Mouse (Mus musculus): ENCODE results near the gene Nup98. TPM values are rescaled to one million over a fixed set of nuclear protein-coding genes. Genes with fewer than 3 reads are reported as not detected.
A peak's percentile ranks its signal among the peaks of the same experiment; 100 is the strongest.

Gene Nup98
- polyA plus RNA-seq, 1 experiment from 2014 or later = 15.1 TPM

GRCm38 (mm10) chr7:102113151-102113729 lies 96.7 kb downstream of the Nup98 start:
- Histone ChIP-seq H3K27me3 (replicated peaks; ENCODE audit: control insufficient read depth, insufficient read depth, low read length) (no peaks in the 10 kb centered on the region), H3K4me1 (ENCODE audit: control insufficient read depth, insufficient read depth, low read depth, low read length) (no peaks in the 10 kb centered on the region), H3K4me3 (ENCODE audit: low read length) (no peak overlapping the region), H3K9ac (ENCODE audit: low read depth, low read length) (no peak overlapping the region), H3K27ac (ENCODE audit: low read depth, low read length) (no peak overlapping the region), H3K9me3 (ENCODE audit: control insufficient read depth, low read length) (no peaks in the 10 kb centered on the region), H3K36me3 (ENCODE audit: control insufficient read depth, insufficient read depth, low read length) (peaks cover 4% of the 10 kb centered on the region; the same call in 1 of the 2 replicates), H3K4me2 (ENCODE audit: low read length) (no peak overlapping the region)
- WGBS = 79% methylated on average over 45 of the region's 45 CpGs
- no peak for ATAC-seq

- H3K27me3 ChIP-seq (replicated peaks; ENCODE audit: control insufficient read depth, insufficient read depth, low read length) = no peaks in the 10 kb centered on the region
- no peaks in the 10 kb centered on the region; the same call in 1 of the 2 replicates for H3K4me1 ChIP-seq (ENCODE audit: control insufficient read depth, insufficient read depth, low read depth, low read length)
- no peak overlapping the region for H3K4me3 ChIP-seq (ENCODE audit: low read length)
- H3K36me3 ChIP-seq (ENCODE audit: control insufficient read depth, insufficient read depth, low read length) = no peaks in the 10 kb centered on the region
- no peak overlapping the region for H3K27ac ChIP-seq (ENCODE audit: low read depth, low read length)
- no peaks in the 10 kb centered on the region for H3K9me3 ChIP-seq (ENCODE audit: control insufficient read depth, low read length)
- H3K9ac ChIP-seq (ENCODE audit: low read depth, low read length) = no peak overlapping the region
- WGBS = 88% methylated on average over 4 of the region's 4 CpGs
- H3K4me2 ChIP-seq (ENCODE audit: low read length) = no peak overlapping the region
- no peak for ATAC-seq
Observed at GRCm38 (mm10) chr7:102109746-102110145, 100.2 kb downstream of the Nup98 start.

GRCm38 (mm10) chr7:102109171-102109570 lies 100.8 kb downstream of the Nup98 start, which contains the start of gene Art5:
TSS of gene Art5 (minus strand) at chr7:102109489.
- H3K4me2 ChIP-seq (ENCODE audit: low read length) = no peak within 1 kb of the TSS
- no peak within 1 kb of the TSS for H3K9ac ChIP-seq (ENCODE audit: low read depth, low read length)
- H3K9me3 ChIP-seq (ENCODE audit: control insufficient read depth, low read length) = no peaks in the 10 kb centered on the region
- H3K27ac ChIP-seq (ENCODE audit: low read depth, low read length) = no peak within 1 kb of the TSS
- no peak for ATAC-seq
- no peaks in the 10 kb centered on the region for H3K27me3 ChIP-seq (replicated peaks; ENCODE audit: control insufficient read depth, insufficient read depth, low read length)
- 78% methylated on average over 7 of the region's 7 CpGs for WGBS
- H3K36me3 ChIP-seq (ENCODE audit: control insufficient read depth, insufficient read depth, low read length) = no peaks in the 10 kb centered on the region
- H3K4me3 ChIP-seq (ENCODE audit: low read length) = no peak within 1 kb of the TSS
- H3K4me1 ChIP-seq (ENCODE audit: control insufficient read depth, insufficient read depth, low read depth, low read length) = no peaks in the 10 kb centered on the region; the same call in 1 of the 2 replicates

- ATAC-seq = no peak
- 86% methylated on average over 1 of the region's 1 CpGs for WGBS
Observed at GRCm38 (mm10) chr7:102108206-102108605, 101.8 kb downstream of the Nup98 start.

GRCm38 (mm10) chr7:102106700-102107141 lies 103.3 kb downstream of the Nup98 start:
- WGBS = 21% methylated on average over 20 of the region's 23 CpGs
- Histone ChIP-seq H3K4me2 (ENCODE audit: low read length) (peak overlapping the region; percentile 51), H3K4me1 (ENCODE audit: control insufficient read depth, insufficient read depth, low read depth, low read length) (no peaks in the 10 kb centered on the region; the same call in 1 of the 2 replicates), H3K27ac (ENCODE audit: low read depth, low read length) (no peak overlapping the region), H3K9me3 (ENCODE audit: control insufficient read depth, low read length) (no peaks in the 10 kb centered on the region), H3K36me3 (ENCODE audit: control insufficient read depth, insufficient read depth, low read length) (no peaks in the 10 kb centered on the region), H3K9ac (ENCODE audit: low read depth, low read length) (peak overlapping the region; percentile 18; the same call in 1 of the 2 replicates), H3K27me3 (replicated peaks; ENCODE audit: control insufficient read depth, insufficient read depth, low read length) (no peaks in the 10 kb centered on the region), H3K4me3 (ENCODE audit: low read length) (peak overlapping the region; percentile 27)
- peak; percentile 27; the same call in 1 of the 2 replicates for ATAC-seq

More at GRCm38 (mm10) chr7:102108206-102108605, 101.8 kb downstream of the Nup98 start:
- Histone ChIP-seq H3K4me3 (ENCODE audit: low read length) (no peak overlapping the region), H3K36me3 (ENCODE audit: control insufficient read depth, insufficient read depth, low read length) (no peaks in the 10 kb centered on the region), H3K4me2 (ENCODE audit: low read length) (no peak overlapping the region), H3K4me1 (ENCODE audit: control insufficient read depth, insufficient read depth, low read depth, low read length) (no peaks in the 10 kb centered on the region; the same call in 1 of the 2 replicates), H3K27me3 (replicated peaks; ENCODE audit: control insufficient read depth, insufficient read depth, low read length) (no peaks in the 10 kb centered on the region), H3K27ac (ENCODE audit: low read depth, low read length) (no peak overlapping the region), H3K9ac (ENCODE audit: low read depth, low read length) (no peak overlapping the region), H3K9me3 (ENCODE audit: control insufficient read depth, low read length) (no peaks in the 10 kb centered on the region)

- Histone ChIP-seq H3K27ac (ENCODE audit: low read depth, low read length) (no peak overlapping the region), H3K4me1 (ENCODE audit: control insufficient read depth, insufficient read depth, low read depth, low read length) (no peaks in the 10 kb centered on the region; the same call in none of the 2 replicates), H3K9ac (ENCODE audit: low read depth, low read length) (no peak overlapping the region), H3K4me2 (ENCODE audit: low read length) (no peak overlapping the region), H3K9me3 (ENCODE audit: control insufficient read depth, low read length) (no peaks in the 10 kb centered on the region), H3K4me3 (ENCODE audit: low read length) (no peak overlapping the region), H3K36me3 (ENCODE audit: control insufficient read depth, insufficient read depth, low read length) (no peaks in the 10 kb centered on the region), H3K27me3 (replicated peaks; ENCODE audit: control insufficient read depth, insufficient read depth, low read length) (no peaks in the 10 kb centered on the region)
- 80% methylated on average over 5 of the region's 5 CpGs for WGBS
- ATAC-seq = no peak
Observed at GRCm38 (mm10) chr7:102104126-102104525, 105.8 kb downstream of the Nup98 start.

- no peak overlapping the region for H3K4me2 ChIP-seq (ENCODE audit: low read length)
- H3K27me3 ChIP-seq (replicated peaks; ENCODE audit: control insufficient read depth, insufficient read depth, low read length) = no peaks in the 10 kb centered on the region
- no peak overlapping the region for H3K4me3 ChIP-seq (ENCODE audit: low read length)
- no peaks in the 10 kb centered on the region; the same call in none of the 2 replicates for H3K4me1 ChIP-seq (ENCODE audit: control insufficient read depth, insufficient read depth, low read depth, low read length)
- WGBS = 81% methylated on average over 2 of the region's 2 CpGs
- H3K9me3 ChIP-seq (ENCODE audit: control insufficient read depth, low read length) = no peaks in the 10 kb centered on the region
- no peaks in the 10 kb centered on the region for H3K36me3 ChIP-seq (ENCODE audit: control insufficient read depth, insufficient read depth, low read length)
- H3K27ac ChIP-seq (ENCODE audit: low read depth, low read length) = no peak overlapping the region
- no peak for ATAC-seq
- no peak overlapping the region for H3K9ac ChIP-seq (ENCODE audit: low read depth, low read length)
Observed at GRCm38 (mm10) chr7:102103555-102103954, 106.4 kb downstream of the Nup98 start.

- H3K9me3 ChIP-seq (ENCODE audit: control insufficient read depth, low read length) = no peaks in the 10 kb centered on the region
- H3K4me1 ChIP-seq (ENCODE audit: control insufficient read depth, insufficient read depth, low read depth, low read length) = no peaks in the 10 kb centered on the region; the same call in none of the 2 replicates
- no peaks in the 10 kb centered on the region for H3K27me3 ChIP-seq (replicated peaks; ENCODE audit: control insufficient read depth, insufficient read depth, low read length)
- WGBS = 44% methylated on average over 6 of the region's 6 CpGs
- no peak overlapping the region for H3K4me2 ChIP-seq (ENCODE audit: low read length)
- no peak overlapping the region for H3K27ac ChIP-seq (ENCODE audit: low read depth, low read length)
- no peak overlapping the region for H3K9ac ChIP-seq (ENCODE audit: low read depth, low read length)
- H3K4me3 ChIP-seq (ENCODE audit: low read length) = no peak overlapping the region
- ATAC-seq = no peak
- H3K36me3 ChIP-seq (ENCODE audit: control insufficient read depth, insufficient read depth, low read length) = no peaks in the 10 kb centered on the region
Observed at GRCm38 (mm10) chr7:102102696-102103095, 107.3 kb downstream of the Nup98 start.

GRCm38 (mm10) chr7:102102241-102102640 lies 107.7 kb downstream of the Nup98 start:
- Histone ChIP-seq H3K4me3 (ENCODE audit: low read length) (no peak overlapping the region), H3K4me1 (ENCODE audit: control insufficient read depth, insufficient read depth, low read depth, low read length) (no peaks in the 10 kb centered on the region; the same call in none of the 2 replicates), H3K4me2 (ENCODE audit: low read length) (no peak overlapping the region), H3K27me3 (replicated peaks; ENCODE audit: control insufficient read depth, insufficient read depth, low read length) (no peaks in the 10 kb centered on the region), H3K9ac (ENCODE audit: low read depth, low read length) (no peak overlapping the region), H3K9me3 (ENCODE audit: control insufficient read depth, low read length) (no peaks in the 10 kb centered on the region), H3K27ac (ENCODE audit: low read depth, low read length) (no peak overlapping the region), H3K36me3 (ENCODE audit: control insufficient read depth, insufficient read depth, low read length) (no peaks in the 10 kb centered on the region)
- 48% methylated on average over 8 of the region's 8 CpGs for WGBS
- no peak for ATAC-seq

Measured in hindbrain, embryonic 16.5 days (tissue).